Mouse (Mus musculus) frontal cortex, postnatal 36 days (tissue): ENCODE measurements at regions not wholly inside any gene's neighbourhood (a gene's known extent, or its start where the extent isn't known, plus 50 kb on each side); places are given as distances from the start of the nearest gene placed in this dataset.

ENCODE experiments used
- DNase-seq, 2 experiments: peaks; one replicate each; pipeline ENCODE4 v3.0.0; 2022; ENCODE audit warnings: low spot score in 2 of 2

DNA sequence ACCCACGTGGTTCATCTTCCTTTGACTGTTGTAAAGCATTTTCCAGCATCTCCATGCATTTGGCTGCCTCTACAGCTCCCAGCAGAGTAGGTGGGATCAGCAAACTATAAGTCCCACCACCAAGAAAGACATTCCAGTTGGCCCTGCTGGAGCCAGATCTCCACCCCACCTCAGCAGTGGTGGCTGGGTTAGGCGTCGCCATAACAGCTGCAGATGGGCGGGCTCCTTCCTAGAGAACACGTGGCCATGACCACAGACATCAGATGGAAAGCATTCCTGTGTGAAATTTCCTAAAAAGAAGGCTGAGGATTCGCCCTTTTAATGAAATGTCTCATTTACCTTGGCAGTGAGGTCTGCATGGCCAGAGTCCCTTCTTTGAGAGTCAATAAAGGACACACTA is 140.0 kb upstream of the Bmp4 start:
- no peak for DNase-seq

DNA sequence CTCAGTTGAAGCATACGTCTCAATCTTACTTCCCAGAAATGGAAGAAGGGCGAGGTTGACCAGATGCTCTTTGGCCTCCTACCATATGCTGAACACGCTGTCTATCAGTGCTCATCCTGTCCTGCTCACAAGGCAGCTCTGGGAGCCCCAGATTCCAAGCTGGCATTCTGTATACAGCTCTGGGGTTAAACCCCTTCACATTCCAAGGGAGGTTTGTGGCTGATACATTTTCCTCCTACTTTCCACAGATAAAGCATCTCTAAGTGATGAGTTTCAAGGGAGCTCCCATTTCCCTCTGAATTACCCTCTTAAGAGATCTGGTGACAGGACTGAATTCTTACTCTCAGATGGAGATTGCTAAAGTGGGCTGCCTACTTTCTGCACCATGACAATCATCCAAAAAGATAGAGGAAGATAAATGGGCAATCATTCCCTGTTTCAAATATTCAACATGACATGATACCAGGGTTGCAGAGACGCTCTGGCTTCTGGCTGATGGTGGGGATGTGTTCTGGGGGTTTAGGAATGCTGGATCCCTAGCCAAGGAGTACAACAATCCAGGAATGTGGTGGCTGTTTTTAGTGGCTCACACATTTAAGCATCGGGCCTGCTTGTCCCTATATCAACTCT is 138.7 kb upstream of the Bmp4 start:
- DNase-seq: no peak

DNA sequence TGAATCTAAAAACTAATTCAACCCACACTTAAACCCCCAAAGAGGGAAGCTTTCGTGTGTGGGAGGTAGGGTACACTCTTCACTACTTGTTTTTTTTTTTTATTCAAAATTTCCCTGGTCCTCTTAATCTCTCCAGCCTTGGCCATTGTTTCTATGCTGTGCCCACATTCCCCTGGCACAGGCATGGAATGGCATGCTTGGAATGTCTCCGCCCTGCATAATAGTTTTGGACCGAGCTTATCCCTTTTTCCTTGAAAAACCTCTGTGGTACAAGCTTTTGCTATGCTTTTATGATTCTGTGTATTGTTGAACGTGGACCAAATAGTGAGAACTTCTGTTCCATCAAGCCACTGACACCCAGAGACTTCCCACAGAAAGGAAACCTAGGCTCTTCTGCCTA is 126.8 kb upstream of the Bmp4 start:
- DNase-seq: no peak

DNA sequence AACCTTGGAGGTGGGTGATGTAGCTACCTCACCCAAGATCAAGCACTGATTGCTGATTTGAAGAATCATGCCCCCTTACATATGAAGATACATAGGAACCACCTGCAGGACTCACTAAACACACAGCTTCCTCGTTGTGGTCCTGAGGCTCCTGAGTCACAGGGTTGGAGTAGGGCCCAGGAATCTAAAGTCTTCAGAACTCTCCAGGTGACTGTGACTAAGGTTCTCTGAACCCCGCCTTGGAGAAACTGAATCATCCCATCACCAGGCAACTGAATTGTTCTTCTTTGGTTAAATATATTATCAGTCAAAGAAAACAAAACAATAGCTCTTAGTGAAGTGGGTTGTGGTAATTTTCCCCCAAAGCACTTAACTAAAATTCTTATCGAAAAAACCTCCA is 125.8 kb upstream of the Bmp4 start:
- DNase-seq: no peak

DNA sequence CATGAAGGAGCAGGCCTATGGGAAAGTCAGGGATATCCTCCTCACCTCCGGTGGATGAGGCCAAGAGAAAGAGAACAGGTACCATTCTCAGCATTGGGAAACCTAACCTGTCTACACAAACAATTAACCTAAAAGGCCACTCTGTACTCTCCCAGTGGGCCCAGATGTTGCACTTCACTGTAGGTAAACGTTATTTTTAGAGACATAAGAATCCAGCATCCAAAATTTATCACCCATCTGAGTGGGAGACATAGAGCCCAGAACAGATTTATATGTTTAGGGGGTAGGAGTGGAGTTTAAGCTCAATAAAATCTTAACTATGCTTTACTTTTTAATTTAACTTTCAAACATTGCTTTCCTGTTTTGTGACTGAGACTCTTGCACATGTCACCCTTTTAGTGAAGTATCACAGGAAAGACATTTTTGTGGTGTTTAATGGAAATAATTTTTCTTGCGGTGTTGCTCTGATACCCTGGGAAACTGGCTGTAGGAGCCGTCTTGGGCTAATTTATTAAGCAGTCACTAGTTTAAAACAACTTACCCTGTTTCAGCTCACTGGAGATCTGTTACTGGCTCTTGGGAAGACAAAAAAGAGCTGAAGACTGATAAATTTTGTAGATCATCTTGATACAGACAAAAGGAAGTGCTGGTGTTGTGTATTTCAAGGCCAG is 123.9 kb upstream of the Bmp4 start:
- DNase-seq: no peak

DNA sequence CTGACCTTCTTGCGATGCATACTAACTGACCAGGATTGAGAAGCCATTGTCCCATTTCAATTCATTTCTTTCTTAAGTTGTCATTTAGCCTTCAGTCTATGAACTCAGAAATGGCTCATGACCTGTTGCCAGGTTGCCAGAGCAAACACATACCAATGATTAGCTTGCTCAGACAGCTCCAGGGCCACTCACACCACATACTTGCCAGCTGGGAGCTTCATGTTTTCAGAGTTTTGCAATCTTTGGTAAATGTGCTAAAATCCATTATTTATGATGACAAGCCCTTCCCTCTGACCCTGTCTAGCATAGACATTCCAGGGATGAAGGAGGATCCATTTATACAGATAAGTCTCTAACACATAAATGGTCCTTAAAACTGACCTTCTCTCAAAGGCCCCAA is 121.6 kb upstream of the Bmp4 start:
- DNase-seq: no peak

DNA sequence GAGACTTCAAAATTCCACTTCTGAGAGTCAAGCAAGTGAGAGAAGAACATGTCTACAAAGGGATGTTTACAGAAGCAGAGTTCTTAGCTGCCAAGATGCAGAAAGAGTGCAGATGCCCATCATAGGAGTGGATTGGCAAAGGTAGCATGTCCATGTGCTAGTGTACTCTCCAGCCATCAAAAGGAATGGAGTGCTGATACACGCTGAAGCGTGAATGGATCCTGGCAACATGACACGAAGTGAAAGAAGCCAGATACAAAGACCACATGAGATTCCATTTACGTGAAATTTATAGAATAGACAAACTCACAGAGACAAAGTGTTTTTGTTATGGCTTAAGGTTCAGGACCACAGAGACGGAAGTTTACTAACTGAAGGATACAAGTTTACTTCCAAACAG is 118.4 kb upstream of the Bmp4 start:
- DNase-seq: no peak

DNA sequence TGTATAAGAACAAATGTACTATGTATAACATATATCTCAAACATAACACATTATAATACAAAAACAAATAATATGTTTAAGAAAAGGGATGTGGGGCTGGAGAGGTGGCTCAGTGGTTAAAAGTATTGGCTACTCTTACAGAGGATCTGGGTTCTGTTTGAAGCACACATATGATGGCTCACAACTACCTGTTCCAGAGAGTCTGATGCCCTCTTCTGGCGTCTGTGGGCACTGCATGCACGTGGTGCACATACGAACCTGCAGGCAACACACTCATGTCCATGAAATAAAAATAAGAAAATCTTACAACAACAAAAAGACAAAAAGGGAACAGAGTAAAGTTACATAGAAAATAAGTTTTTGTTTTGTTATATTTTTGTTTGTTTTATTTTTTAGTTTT is 114.8 kb upstream of the Bmp4 start:
- DNase-seq: no peak

DNA sequence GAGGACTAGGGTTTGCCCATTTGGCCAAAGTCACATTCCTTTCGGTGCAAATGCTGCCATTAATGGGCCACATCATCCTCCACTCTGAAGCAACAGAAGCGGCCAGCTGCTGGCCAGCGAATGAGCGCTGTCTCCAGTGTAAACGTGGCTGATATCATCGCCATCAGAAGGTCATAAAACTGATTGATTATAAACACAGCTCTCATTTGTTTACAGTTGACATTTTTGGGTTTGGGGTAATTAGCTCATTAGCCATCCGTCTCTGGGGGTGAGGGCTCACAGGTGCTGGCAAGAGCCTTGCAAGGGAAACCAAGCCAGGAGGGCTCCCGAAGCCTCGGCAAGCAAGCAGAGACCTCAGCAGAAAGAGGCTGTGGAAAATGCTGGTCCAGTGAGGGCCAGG is 101.1 kb upstream of the Bmp4 start:
- no peak for DNase-seq

DNA sequence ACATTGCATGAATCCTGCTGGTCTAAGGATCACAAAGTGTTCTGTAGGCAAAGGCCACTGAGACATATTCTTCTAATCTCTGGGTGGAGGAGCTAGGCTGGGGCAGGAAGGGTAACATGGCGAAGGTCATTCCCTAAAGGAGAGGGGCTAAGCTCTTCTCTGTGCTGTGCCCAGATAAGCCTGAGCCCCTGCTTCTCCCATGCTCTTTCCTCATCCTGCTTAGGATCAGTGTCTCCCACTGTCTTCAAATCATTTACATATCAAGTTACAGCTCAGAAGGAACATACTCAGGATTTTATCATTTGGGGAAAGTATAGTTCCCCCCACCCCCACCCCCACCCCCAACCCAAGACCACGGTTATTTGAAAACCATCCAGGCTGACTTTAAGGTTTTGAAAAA is 100.7 kb upstream of the Bmp4 start:
- no peak for DNase-seq

DNA sequence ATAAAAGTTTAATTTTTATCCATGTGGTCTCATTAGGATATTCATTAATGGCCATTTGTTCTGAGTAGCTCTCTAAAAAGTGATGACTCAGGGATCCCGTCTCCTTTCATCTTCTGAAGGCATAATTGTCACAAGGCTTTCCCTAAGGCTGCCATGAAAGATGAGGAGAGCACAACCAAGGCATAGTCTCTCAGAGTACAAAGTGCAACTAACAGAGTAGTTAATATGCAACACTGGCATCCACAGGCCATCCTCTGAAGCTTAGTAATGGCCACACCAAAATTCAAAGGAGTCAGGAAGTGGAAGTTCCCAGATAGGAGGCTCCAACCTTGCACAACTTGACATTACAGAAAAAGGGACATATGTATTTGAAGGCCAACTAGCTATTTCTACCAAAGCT is 97.1 kb upstream of the Bmp4 start:
- no peak for DNase-seq

DNA sequence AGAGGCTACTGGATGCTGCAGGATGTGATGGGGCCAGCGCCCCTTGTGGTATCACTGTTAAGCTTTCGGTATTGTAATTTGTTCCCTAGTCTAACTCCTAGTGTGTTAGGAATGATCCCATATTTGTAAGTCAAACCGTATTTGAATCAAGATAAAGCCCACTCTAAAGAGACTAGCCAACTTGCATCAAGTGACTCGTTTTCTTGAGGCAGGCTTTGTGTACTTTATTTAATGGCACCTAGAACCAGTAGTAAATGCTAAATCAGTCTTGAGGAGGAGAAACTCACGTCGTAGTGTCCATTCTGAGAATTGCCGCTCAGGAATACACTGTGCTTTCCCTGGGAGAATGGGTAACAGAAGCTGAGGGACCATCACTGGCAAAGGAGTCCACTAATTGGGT is 89.9 kb upstream of the Bmp4 start:
- DNase-seq: no peak

DNA sequence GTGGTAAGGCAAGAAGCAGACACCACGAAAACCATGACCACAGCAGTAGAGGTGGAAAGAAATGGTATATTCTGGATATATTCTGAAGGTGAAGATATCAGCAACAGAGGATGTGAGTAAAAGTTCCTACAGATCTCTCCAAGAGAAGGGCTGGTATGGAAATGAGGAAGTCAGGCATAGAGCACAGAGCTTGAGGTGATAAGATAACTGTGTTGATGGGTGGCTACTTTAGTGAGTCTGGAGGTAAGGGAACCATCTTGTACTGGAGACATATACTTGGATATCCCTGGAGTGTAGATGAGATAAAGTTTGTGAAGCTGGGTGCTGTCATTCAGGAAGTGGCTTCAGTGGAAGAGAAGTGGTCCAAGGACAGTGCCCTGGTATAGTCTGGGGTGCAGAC is 85.5 kb upstream of the Bmp4 start:
- DNase-seq: no peak

DNA sequence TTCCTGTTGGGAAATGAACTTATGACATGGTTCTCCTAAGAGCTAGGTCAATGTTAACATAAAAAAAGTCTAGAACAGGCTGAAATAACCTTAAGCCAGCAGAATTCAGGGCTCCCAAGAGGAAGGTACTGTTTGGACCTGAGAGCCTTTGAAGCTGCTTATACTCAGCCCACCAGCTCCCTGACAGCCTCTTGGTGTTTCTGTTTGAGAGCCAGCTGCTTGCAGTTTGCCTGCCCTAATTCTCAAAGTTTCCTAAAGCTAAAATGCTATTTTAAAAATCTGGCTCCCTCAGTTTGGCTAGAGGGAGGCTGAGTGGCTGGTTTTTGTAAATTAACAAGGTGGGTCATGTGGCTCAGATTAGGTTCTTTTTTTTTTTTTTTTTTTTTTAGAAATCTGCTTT is 72.5 kb upstream of the Bmp4 start:
- peak; percentile 2 to 30 for DNase-seq

DNA sequence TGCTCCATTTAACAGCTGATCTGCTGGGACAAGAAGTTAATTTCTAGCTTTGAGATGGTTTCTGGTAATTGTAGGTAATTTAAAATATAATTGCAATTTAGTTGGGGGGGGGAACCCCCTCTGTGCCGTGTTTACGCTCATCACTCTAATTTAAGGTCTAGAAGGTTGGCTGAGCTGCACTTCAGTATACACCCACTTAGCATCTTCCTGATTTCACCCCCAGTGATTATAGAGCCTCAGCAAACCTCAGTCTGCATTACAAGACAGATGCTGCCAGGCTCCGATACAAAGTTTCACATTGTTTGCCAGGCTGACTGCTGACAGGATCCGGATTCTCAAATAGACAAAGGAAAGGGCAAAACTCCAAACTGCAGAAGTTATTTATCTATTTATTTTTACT is 71.5 kb upstream of the Bmp4 start:
- DNase-seq: no peak

DNA sequence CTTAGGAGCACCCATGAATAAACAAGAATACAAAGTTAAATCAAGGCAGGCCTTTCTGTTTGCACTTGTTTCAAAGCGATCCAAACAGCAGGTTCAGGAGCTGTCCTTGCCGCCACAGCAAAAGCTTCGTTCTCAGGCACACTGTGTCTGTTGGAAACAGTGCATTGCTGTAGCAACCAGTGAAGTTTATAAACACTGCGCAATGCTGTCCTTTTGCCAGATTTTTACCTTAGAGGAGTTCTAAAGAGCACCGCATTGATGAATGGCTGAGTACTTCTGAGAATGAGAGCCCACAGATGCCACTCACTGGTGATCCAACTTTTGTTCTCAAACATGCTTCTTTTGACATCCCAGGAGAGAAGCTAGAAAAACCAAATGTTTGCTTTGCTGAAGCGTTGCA is 64.0 kb upstream of the Bmp4 start:
- no peak for DNase-seq

DNA sequence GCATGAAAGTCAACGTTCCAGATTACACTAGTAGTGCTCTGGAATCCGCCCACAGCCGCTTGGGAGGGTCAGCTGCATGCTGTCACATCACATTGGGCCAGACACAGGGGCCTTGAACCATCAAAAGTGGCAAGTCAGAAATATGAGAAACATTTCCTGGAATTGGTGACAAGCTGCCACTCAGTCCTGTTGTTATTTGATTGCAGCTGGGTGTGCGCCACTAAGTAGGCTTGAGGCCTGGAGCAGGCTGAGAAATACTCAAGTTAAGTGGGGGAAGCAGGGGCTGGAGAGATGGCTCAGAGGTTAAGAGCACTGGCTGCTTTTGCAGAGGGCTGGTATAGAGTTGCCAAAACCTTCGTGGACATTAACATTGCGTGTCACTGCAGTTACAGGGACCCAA is 51.2 kb upstream of the Bmp4 start:
- DNase-seq: no peak
